Mouse (Mus musculus) thymus, adult 2 months (tissue): ENCODE data around the gene Chd9.

ENCODE experiments used
- CTCF ChIP-seq: fragments of 200-500 bp; IDR thresholded peaks from 2 replicates; pipeline ENCODE4 v1.5.1; 2012; ENCODE audit warnings: mild to moderate bottlenecking, control low read depth, low read length, moderate library complexity, borderline replicate concordance; ENCODE audit not compliant: control insufficient read depth, poor library complexity, insufficient read depth; ENCODE audit errors: extremely low read depth
- POLR2A ChIP-seq: fragments of 200-500 bp; IDR thresholded peaks from 2 replicates; pipeline ENCODE4 v1.6.1; 2012; ENCODE audit warnings: mild to moderate bottlenecking, low read length, control low read depth, moderate library complexity; ENCODE audit not compliant: control insufficient read depth, poor library complexity, insufficient read depth; ENCODE audit errors: extremely low read depth

DNA sequence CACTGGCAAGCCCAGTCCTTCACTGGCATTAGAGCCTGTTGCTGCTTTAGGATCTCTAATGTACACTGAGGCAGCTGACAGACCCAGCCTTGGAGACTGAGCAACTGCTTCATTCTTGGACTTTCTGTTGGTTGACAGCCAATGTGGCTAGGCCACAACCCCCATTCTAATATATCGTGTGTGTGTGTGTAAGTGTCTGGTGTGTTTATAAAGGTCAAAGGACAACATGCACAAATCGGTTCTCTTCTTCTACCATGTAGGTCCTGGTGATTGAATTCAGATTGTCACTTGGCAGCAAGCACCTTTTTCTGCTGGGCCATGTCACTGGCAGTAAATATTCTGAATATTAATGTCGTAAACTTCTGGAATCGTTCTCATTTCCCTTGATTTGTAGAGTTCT, 218.2 kb downstream of the Chd9 start:
- TF ChIP-seq CTCF (no peak), POLR2A (no peak)
